Mouse (Mus musculus) liver, embryonic 16.5 days (tissue): ENCODE data around the gene Tmprss2. TPM values are rescaled to one million over a fixed set of nuclear protein-coding genes. Genes with fewer than 3 reads are reported as not detected.
A peak's percentile ranks its signal among the peaks of the same experiment; 100 is the strongest.

Experiments
- ATAC-seq: fragments of 200-750 bp; cut with Nextera tagmentation; 2 replicates; pipeline ENCODE4 v1.8.0; 2017; ENCODE audit warnings: low read depth, mild to moderate bottlenecking, moderate number of reproducible peaks, moderate library complexity
- H3K27ac ChIP-seq: fragments of 300-500 bp; sonication (generic); 2 replicates; pipeline ENCODE4 v1.5.1; 2014; ENCODE audit warnings: mild to moderate bottlenecking, low read length
- H3K27me3 ChIP-seq: fragments of 300-500 bp; sonication (generic); 2 replicates; pipeline ENCODE4 v1.6.1; 2014; ENCODE audit warnings: low read depth, low read length, mixed read lengths; ENCODE audit not compliant: control insufficient read depth, insufficient read depth
- H3K36me3 ChIP-seq: fragments of 300-500 bp; sonication (generic); 2 replicates; pipeline ENCODE4 v1.6.1; 2014; ENCODE audit warnings: mild to moderate bottlenecking; ENCODE audit not compliant: control insufficient read depth, insufficient read depth
- H3K4me1 ChIP-seq: fragments of 300-500 bp; sonication (generic); 2 replicates; pipeline ENCODE4 v1.6.1; 2014; ENCODE audit warnings: low read depth, low read length, mixed read lengths; ENCODE audit not compliant: control insufficient read depth
- H3K4me2 ChIP-seq: fragments of 300-500 bp; sonication (generic); 2 replicates; pipeline ENCODE4 v1.6.1; 2014; ENCODE audit warnings: low read depth, low read length, mixed read lengths
- H3K4me3 ChIP-seq: fragments of 300-500 bp; sonication (generic); 2 replicates; pipeline ENCODE4 v1.5.1; 2014; ENCODE audit warnings: low read depth, mild to moderate bottlenecking, low read length
- H3K9ac ChIP-seq: fragments of 300-500 bp; sonication (generic); 2 replicates; pipeline ENCODE4 v1.6.1; 2014; ENCODE audit warnings: low read depth, low read length
- H3K9me3 ChIP-seq: fragments of 300-500 bp; sonication (generic); replicated peaks from 2 replicates; pipeline ENCODE4 v1.6.1; 2016; ENCODE audit warnings: low read length; ENCODE audit not compliant: control insufficient read depth
- WGBS: fragments of 180-500 bp; shearing (Covaris S2); extraction: QIAGEN DNeasy Blood & Tissue Kit; methylation state at CpG from one replicate; pipeline ENCODE4 v1.1.7; 2014; ENCODE audit not compliant: insufficient replicate concordance; 5-methylcytosine and 5-hydroxymethylcytosine counted together
- polyA plus RNA-seq: library from polyadenylated mRNA; unstranded; fragments of >200 nt; fragmentation: Nextera tagmentation; extraction: Ambion mirVana; gene quantifications from 2 replicates; pipeline ENCODE4 v1.2.1, GENCODE M21; 2015

Gene Tmprss2
- polyA plus RNA-seq, result 4.2 and 4.5 TPM in 2 replicates

DNA sequence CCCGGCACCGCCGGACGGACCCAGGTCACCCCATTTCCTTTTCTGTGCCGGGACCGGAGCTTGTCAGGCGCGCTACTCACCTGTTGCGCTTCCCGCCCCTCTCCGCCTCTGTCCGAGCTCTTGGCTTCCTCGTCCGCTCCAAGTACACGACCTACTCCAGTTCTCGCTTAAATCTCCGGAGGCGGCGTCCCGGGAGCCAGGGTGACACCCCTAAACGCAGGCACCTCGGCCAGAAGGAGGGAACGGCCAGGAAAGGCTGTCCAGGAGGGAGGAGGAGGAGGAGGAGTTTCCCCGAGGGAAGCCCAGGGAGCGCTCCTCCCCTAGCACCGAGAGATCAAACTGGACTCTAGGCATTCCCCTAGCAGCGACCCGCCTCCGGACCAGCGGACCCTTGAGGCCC lies at the start of gene Tmprss2:
TSS of gene Tmprss2 (minus strand) at position 257 of the 400 bp plus-strand sequence.
- Histone ChIP-seq H3K4me2 (peak within 1 kb of the TSS; percentile 55), H3K27me3 (peaks cover 25% of the 10 kb centered on the region), H3K4me1 (peaks cover 4% of the 10 kb centered on the region), H3K36me3 (no peaks in the 10 kb centered on the region), H3K9me3 (no peaks in the 10 kb centered on the region), H3K9ac (peak within 1 kb of the TSS; percentile 37; the same call in 1 of the 2 replicates), H3K4me3 (peak within 1 kb of the TSS; percentile 50), H3K27ac (no peak within 1 kb of the TSS)
- peak; percentile 79 for ATAC-seq
- WGBS, result 2% methylated on average over 30 of the region's 30 CpGs

DNA sequence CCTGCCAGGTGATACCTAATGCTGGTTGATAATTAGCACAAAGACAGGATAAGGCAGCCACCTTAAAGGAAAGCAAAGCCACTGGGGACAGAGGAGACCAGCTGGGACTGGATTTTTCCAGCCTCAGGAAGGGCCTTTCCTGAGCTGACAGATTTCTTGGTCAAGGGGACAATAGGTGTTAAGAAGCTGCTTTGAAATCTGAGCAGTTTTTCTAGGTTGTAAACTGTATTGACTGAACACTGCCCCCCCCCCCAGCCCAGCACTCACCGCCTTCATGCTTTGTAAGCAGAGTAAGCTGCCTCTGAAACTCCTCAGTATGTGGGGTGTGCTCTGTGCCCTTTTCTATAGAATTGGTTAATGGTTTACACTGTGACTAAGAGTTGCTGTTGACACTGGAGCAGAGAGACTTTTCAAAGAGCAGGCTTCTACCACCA lies 48.2 kb upstream of the Tmprss2 start:
- H3K27me3 ChIP-seq, result no peaks in the 10 kb centered on the region
- 40% methylated on average over 1 of the region's 1 CpGs for WGBS
- H3K9ac ChIP-seq, result no peak overlapping the region
- peak overlapping the region; percentile 77 for H3K27ac ChIP-seq
- no peaks in the 10 kb centered on the region for H3K36me3 ChIP-seq
- H3K9me3 ChIP-seq, result no peaks in the 10 kb centered on the region
- H3K4me2 ChIP-seq, result peak overlapping the region; percentile 27; the same call in 1 of the 2 replicates
- H3K4me3 ChIP-seq, result no peak overlapping the region
- peak; percentile 89 for ATAC-seq
- no peaks in the 10 kb centered on the region for H3K4me1 ChIP-seq

DNA sequence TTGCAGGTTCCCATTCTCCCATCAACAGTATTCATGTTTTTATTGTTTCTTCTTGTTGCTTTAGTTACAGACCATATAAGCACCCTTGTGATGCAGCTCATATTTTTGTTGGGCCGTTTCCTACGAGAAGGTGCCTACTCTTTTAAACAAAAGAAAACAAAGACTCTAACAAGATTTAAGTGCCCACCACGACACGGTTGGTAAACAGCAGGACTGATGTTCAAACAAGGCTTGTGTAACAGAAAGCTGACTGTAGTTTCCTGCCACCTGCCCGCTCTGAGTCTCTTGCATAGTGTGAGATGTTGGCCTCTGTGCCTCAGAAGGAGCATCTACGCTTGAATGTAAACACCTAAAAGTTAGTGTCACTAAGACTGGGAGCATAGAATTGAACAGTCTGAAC lies 47.5 kb upstream of the Tmprss2 start:
- WGBS, result 42% methylated on average over 6 of the region's 6 CpGs
- H3K27ac ChIP-seq, result no peak overlapping the region
- ATAC-seq, result no peak

DNA sequence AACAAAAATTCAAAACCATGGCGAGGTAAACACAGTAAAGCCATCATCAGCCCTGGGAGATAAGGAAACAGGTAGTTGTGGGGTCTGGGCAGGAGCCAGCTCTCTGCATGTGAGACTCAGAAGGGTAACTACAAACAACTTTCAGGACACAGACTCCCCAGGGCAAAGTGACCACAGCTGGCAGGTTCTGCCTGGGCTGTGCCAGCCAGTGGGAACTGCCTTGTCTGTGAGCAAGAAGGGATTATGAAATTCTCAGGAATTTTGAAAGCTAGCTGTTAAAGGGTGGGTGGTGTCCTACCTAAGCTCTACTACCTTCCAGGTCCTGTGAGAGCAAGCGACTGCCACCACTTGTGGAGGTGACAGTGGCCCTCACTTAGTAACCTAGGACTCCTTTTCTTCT lies 44.8 kb upstream of the Tmprss2 start:
- Histone ChIP-seq H3K9ac (no peak overlapping the region), H3K4me1 (no peaks in the 10 kb centered on the region), H3K27ac (no peak overlapping the region), H3K27me3 (no peaks in the 10 kb centered on the region), H3K36me3 (no peaks in the 10 kb centered on the region), H3K4me2 (no peak overlapping the region), H3K9me3 (no peaks in the 10 kb centered on the region), H3K4me3 (no peak overlapping the region)
- 38% methylated on average over 2 of the region's 2 CpGs for WGBS
- ATAC-seq, result no peak

More for the DNA sequence above, 47.5 kb upstream of the Tmprss2 start:
- Histone ChIP-seq H3K9ac (no peak overlapping the region), H3K9me3 (no peaks in the 10 kb centered on the region), H3K4me1 (no peaks in the 10 kb centered on the region), H3K4me2 (no peak overlapping the region), H3K36me3 (no peaks in the 10 kb centered on the region), H3K27me3 (no peaks in the 10 kb centered on the region), H3K4me3 (no peak overlapping the region)

DNA sequence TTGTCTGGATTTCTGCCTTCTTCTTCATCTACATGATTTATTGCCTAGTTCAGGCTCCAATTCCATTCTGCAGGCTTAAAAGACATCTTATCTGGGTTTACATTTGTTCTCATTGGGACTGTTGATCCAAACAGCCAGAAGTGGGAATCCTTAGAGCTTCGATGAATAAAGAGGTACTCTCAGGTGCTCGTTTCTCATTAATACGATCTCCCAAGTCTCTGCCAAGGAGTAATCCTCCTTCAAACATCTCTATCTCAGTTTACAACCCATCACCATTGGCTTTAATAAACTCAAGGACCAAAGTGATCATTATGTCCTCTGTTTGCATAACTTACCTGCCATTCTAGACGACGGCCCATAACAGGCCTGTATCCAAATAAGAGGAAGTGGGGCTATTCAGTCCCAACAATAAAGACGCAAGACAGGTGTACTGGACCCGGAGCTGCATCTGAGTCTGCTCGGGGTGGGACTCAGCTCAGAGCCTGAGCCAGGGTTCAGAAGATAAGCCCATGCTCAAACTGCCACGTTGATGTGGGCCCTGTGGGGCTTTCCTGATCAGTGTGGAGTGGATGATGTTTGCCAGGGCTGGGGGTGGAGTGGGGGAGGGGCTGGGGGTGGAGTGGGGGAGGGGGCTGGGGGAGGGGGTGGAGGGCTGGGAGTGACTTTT lies 38.7 kb upstream of the Tmprss2 start:
- no peaks in the 10 kb centered on the region for H3K36me3 ChIP-seq
- no peak overlapping the region for H3K4me3 ChIP-seq
- no peaks in the 10 kb centered on the region for H3K9me3 ChIP-seq
- H3K27me3 ChIP-seq, result no peaks in the 10 kb centered on the region
- H3K4me1 ChIP-seq, result no peaks in the 10 kb centered on the region
- H3K9ac ChIP-seq, result no peak overlapping the region
- 55% methylated on average over 9 of the region's 9 CpGs for WGBS
- H3K27ac ChIP-seq, result no peak overlapping the region
- ATAC-seq, result no peak
- no peak overlapping the region for H3K4me2 ChIP-seq

DNA sequence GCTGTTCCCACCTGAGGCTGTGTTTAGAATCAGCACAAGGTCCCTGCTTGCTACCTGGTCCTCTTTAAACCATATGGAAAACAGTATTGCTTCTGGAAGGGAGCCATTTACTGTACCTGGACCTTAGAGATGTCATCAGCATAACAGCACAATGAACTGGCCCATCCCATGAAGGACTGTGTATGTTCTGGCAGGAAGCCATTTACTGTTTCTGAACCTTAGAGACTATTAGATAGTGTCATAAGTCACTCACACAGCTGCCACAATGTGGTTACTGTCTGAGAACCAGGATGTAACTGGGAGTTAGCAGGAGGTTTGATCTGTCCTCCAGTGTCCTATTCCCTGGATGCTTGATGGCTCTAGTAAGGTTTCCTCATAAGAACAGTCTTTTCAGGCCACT lies 33.7 kb upstream of the Tmprss2 start:
- ATAC-seq, result no peak
- Histone ChIP-seq H3K4me1 (no peaks in the 10 kb centered on the region), H3K9ac (no peak overlapping the region), H3K27ac (no peak overlapping the region), H3K4me3 (no peak overlapping the region), H3K36me3 (no peaks in the 10 kb centered on the region), H3K4me2 (no peak overlapping the region), H3K9me3 (no peaks in the 10 kb centered on the region), H3K27me3 (no peaks in the 10 kb centered on the region)

DNA sequence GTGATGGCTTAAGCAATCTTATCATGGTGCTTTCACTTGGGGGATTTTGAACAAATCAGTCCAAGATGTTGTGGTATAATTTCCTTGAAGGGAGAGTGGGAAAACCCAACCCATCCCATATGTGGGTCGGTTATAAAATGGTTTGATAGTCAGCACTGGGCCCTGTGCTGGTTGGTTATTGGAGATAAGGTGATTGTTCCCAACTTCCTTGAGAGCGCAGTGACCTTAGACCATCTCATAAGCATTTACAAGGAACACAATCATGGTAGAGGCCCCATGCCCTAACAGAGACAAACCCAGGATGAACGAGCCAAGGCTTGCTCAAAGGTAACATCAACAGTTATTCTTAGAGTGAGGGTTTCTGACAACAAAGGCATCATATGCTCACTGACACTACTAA lies 28.6 kb upstream of the Tmprss2 start:
- 64% methylated on average over 3 of the region's 3 CpGs for WGBS
- Histone ChIP-seq H3K4me3 (no peak overlapping the region), H3K4me1 (no peaks in the 10 kb centered on the region), H3K9ac (no peak overlapping the region), H3K4me2 (no peak overlapping the region), H3K27ac (no peak overlapping the region), H3K27me3 (no peaks in the 10 kb centered on the region), H3K9me3 (no peaks in the 10 kb centered on the region), H3K36me3 (no peaks in the 10 kb centered on the region)
- no peak for ATAC-seq

DNA sequence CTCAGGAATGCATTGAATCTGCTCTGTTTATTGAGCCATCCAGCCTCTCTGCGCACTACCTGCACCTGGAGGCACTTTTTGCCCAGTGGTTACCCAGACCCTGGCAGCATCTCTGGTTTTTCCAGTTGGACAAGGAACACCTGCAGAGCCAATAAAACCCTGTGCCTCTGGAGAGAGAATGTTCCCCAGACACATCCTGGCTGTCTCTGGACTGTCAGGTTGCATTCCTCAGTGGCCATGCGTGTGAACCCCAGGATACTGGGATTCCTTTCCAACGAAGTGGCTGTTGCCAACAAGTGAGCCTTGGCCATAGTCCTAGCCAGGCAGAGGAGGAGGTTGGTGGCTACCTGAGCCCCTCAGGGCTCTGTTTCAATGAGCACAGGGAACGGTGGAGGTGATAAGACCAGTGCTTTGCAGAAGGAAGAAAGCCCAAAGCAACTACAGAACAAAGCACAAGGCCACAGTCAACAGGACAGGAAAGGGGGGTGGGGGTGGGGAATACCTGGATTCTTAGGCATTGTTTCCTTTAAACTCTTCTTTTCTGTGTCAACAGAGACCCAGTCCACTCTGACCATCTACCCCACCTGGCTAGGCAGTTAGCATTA lies 22.0 kb upstream of the Tmprss2 start:
- H3K9ac ChIP-seq, result no peak overlapping the region
- no peak overlapping the region for H3K4me2 ChIP-seq
- no peak overlapping the region for H3K4me3 ChIP-seq
- no peaks in the 10 kb centered on the region for H3K36me3 ChIP-seq
- no peaks in the 10 kb centered on the region for H3K4me1 ChIP-seq
- no peak for ATAC-seq
- H3K9me3 ChIP-seq, result no peaks in the 10 kb centered on the region
- H3K27me3 ChIP-seq, result no peaks in the 10 kb centered on the region
- 48% methylated on average over 4 of the region's 4 CpGs for WGBS
- no peak overlapping the region for H3K27ac ChIP-seq

DNA sequence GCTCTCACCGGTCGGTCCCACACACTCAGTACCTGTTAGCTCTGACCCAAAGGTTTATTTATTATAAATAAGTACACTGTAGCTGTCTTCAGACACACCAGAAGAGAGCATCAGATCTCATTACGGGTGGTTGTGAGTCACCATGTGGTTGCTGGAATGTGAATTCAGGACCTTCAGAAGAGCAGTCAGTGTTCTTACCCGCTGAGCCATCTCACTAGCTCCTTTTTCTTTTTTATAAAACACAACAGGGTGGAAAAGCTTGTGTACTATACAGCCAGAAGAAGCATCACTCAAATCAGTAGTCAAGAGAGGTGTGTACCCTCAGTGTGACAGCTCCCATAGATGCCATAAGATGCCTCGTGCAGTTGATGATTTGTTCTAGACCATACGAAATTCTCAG lies 12.2 kb upstream of the Tmprss2 start:
- H3K36me3 ChIP-seq, result no peaks in the 10 kb centered on the region
- H3K4me1 ChIP-seq, result no peaks in the 10 kb centered on the region
- H3K4me3 ChIP-seq, result no peak overlapping the region
- H3K9ac ChIP-seq, result no peak overlapping the region
- no peak overlapping the region for H3K27ac ChIP-seq
- no peaks in the 10 kb centered on the region for H3K27me3 ChIP-seq
- no peak overlapping the region for H3K4me2 ChIP-seq
- 65% methylated on average over 6 of the region's 6 CpGs for WGBS
- H3K9me3 ChIP-seq, result no peaks in the 10 kb centered on the region
- ATAC-seq, result no peak
